Mouse (Mus musculus): ENCODE results near the gene Snrpd2. TPM values are rescaled to one million over a fixed set of nuclear protein-coding genes. Genes with fewer than 3 reads are reported as not detected.

Snrpd2 gene
- total and polyA plus RNA-seq, 2 experiments from 2014 or later, result 45.6 to 84.9 TPM

GRCm38 (mm10) chr7:19171831-19172230 lies 22.3 kb downstream of the Snrpd2 start:
- no peaks in the 10 kb centered on the region for H3K36me3 ChIP-seq (replicated peaks; ENCODE audit: control insufficient read depth, insufficient read depth, low read length)
- H3K4me1 ChIP-seq (ENCODE audit: control insufficient read depth, insufficient read depth), result peaks cover 37% of the 10 kb centered on the region
- ATAC-seq (ENCODE audit: insufficient read depth, low read depth), result no peak
- H3K9ac ChIP-seq (replicated peaks; ENCODE audit: low read depth, low read length), result 0 out of 2 replicates have a peak overlapping the region, but pooled peaks have one; percentile 2
- DNase-seq (ENCODE audit: low spot score), result no peak
- TF ChIP-seq EP300 (IDR thresholded peaks at IDR 0.05; ENCODE audit: low read depth), result no peak
- TF ChIP-seq CTCF (IDR thresholded peaks at IDR 0.05; ENCODE audit: low read depth), result no peak
- no peaks in the 10 kb centered on the region for H3K9me3 ChIP-seq (replicated peaks; ENCODE audit: control insufficient read depth, low read length)
- 19% methylated on average over 8 of the region's 8 CpGs for WGBS
- H3K27me3 ChIP-seq (ENCODE audit: control insufficient read depth, insufficient read depth, low read length), result peaks cover 16% of the 10 kb centered on the region
- H3K4me3 ChIP-seq (ENCODE audit: low read depth, low read length), result no peak overlapping the region
- peak overlapping the region; percentile 82 for H3K27ac ChIP-seq (ENCODE audit: low read depth)
- no peak overlapping the region for H3K4me2 ChIP-seq (ENCODE audit: low read depth, low read length)

DNA sequence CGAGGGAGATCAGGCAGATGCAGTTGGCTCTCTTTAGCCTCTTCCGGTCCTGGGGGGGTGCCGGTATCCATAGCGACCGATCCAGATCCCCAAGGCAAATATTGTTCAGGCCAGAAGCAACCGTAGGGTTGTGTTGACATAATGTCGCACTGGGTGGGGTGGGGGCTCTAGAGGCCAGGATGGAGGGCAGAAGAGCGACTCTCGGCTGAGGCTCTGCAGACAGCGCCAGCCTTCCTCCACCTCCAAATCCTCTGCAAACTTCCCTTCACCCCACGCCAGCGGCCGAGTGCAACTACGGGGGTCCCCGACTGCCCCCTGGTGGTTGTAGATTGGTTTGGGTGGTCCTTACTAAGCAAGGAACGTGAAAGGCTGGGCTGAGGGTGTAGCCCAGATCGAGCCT lies 23.4 kb downstream of the Snrpd2 start:
- WGBS, result 7% methylated on average over 17 of the region's 17 CpGs
- H3K4me2 ChIP-seq (ENCODE audit: low read depth, low read length), result peak overlapping the region; percentile 48
- no peaks in the 10 kb centered on the region for H3K9me3 ChIP-seq (replicated peaks; ENCODE audit: control insufficient read depth, low read length)
- ATAC-seq (ENCODE audit: insufficient read depth, low read depth), result peak; percentile 53
- DNase-seq (ENCODE audit: low spot score), result peak; percentile 74
- 0 out of 2 replicates have a peak overlapping the region, but pooled peaks have one; percentile 21 for H3K4me3 ChIP-seq (ENCODE audit: low read depth, low read length)
- peak; percentile 94 for TF ChIP-seq CTCF (IDR thresholded peaks at IDR 0.05; ENCODE audit: low read depth)
- no peak for TF ChIP-seq EP300 (IDR thresholded peaks at IDR 0.05; ENCODE audit: low read depth)
- no peaks in the 10 kb centered on the region for H3K36me3 ChIP-seq (replicated peaks; ENCODE audit: control insufficient read depth, insufficient read depth, low read length)
- H3K27ac ChIP-seq (ENCODE audit: low read depth), result no peak overlapping the region
- peaks cover 24% of the 10 kb centered on the region for H3K27me3 ChIP-seq (ENCODE audit: control insufficient read depth, insufficient read depth, low read length)
- no peak overlapping the region for H3K9ac ChIP-seq (replicated peaks; ENCODE audit: low read depth, low read length)
- H3K4me1 ChIP-seq (ENCODE audit: control insufficient read depth, insufficient read depth), result peaks cover 37% of the 10 kb centered on the region

DNA sequence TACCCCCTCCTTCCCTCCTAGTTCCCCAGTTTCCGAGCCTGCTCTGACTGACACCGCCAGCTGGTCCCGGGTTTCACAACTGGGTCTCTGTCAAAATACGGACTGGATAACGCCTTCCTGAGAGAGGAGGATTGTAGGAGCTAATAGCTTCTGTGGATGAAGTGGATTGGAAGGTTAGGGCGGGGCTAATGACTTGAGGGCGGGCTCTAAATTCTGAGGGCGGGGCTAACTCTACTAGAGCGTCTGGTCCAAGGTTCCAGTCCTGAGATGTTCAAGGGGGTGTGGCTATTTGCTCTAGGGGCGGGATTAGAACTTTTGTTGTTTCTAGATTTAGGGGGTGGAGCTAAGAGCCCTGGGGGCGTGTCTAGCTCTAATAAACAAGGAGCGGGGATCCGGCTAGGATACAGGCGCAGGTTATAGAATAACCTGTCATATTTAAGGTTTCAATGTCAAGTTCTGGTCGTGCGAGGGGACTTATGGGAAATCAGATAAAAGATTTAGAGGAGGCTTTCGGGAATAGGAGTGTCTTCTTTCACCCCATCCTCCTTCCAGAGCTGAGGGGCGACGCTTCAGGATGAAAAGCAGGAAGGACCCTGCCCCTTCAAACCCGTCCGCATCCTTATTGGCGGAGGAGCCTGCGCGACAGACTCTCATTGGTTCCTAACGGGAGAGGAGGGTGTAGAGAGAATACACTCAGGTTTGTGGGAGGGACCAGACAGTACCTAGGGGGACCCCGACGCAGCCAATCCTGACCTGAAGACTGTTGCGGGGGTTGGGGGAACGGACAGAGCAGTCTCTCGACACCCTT lies 26.4 kb downstream of the Snrpd2 start, which contains the start of gene Eml2:
Gene Eml2 (plus strand): TSS at position 714 of the 808 bp plus-strand sequence.
- Histone ChIP-seq H3K36me3 (replicated peaks; ENCODE audit: control insufficient read depth, insufficient read depth, low read length) (no peaks in the 10 kb centered on the region), H3K27ac (ENCODE audit: low read depth) (no peak within 1 kb of the TSS), H3K9ac (replicated peaks; ENCODE audit: low read depth, low read length) (no peak within 1 kb of the TSS), H3K27me3 (ENCODE audit: control insufficient read depth, insufficient read depth, low read length) (peaks cover 43% of the 10 kb centered on the region), H3K9me3 (replicated peaks; ENCODE audit: control insufficient read depth, low read length) (no peaks in the 10 kb centered on the region), H3K4me1 (ENCODE audit: control insufficient read depth, insufficient read depth) (peaks cover 18% of the 10 kb centered on the region), H3K4me3 (ENCODE audit: low read depth, low read length) (no peak within 1 kb of the TSS), H3K4me2 (ENCODE audit: low read depth, low read length) (no peak within 1 kb of the TSS)
- TF ChIP-seq CTCF (IDR thresholded peaks at IDR 0.05; ENCODE audit: low read depth) (no peak), EP300 (IDR thresholded peaks at IDR 0.05; ENCODE audit: low read depth) (no peak)
- no peak for DNase-seq (ENCODE audit: low spot score)
- no peak for ATAC-seq (ENCODE audit: insufficient read depth, low read depth)
- 4% methylated on average over 30 of the region's 30 CpGs for whole genome bisulfite sequencing

DNA sequence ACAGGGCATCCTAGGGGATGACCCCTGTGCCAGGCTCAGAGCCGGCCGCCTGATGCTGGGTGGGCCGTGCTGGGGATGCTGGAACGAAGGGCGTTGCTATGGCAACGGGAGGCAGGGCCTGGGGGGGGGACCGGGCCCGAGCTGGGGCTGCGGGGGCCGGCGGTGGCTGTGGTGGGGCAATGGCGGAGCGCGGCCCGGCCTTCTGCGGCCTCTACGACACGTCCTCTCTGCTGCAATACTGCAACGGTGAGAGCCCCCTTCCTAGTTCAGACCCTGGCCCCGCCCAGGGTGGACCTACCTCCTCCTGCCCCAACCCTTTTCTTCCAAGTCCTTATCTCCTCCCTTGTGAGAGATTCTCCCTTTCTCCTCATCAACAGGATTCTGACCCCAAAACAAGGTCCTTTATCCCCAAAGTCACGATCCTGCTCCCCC lies 27.0 kb downstream of the Snrpd2 start:
- ATAC-seq (ENCODE audit: insufficient read depth, low read depth), result no peak
- DNase-seq (ENCODE audit: low spot score), result no peak
- H3K36me3 ChIP-seq (replicated peaks; ENCODE audit: control insufficient read depth, insufficient read depth, low read length), result no peaks in the 10 kb centered on the region
- H3K27me3 ChIP-seq (ENCODE audit: control insufficient read depth, insufficient read depth, low read length), result peaks cover 43% of the 10 kb centered on the region
- H3K4me3 ChIP-seq (ENCODE audit: low read depth, low read length), result no peak overlapping the region
- no peak overlapping the region for H3K27ac ChIP-seq (ENCODE audit: low read depth)
- peaks cover 18% of the 10 kb centered on the region for H3K4me1 ChIP-seq (ENCODE audit: control insufficient read depth, insufficient read depth)
- no peak for TF ChIP-seq EP300 (IDR thresholded peaks at IDR 0.05; ENCODE audit: low read depth)
- no peak for TF ChIP-seq CTCF (IDR thresholded peaks at IDR 0.05; ENCODE audit: low read depth)
- no peaks in the 10 kb centered on the region for H3K9me3 ChIP-seq (replicated peaks; ENCODE audit: control insufficient read depth, low read length)
- no peak overlapping the region for H3K9ac ChIP-seq (replicated peaks; ENCODE audit: low read depth, low read length)
- WGBS, result 18% methylated on average over 16 of the region's 21 CpGs
- no peak overlapping the region for H3K4me2 ChIP-seq (ENCODE audit: low read depth, low read length)

DNA sequence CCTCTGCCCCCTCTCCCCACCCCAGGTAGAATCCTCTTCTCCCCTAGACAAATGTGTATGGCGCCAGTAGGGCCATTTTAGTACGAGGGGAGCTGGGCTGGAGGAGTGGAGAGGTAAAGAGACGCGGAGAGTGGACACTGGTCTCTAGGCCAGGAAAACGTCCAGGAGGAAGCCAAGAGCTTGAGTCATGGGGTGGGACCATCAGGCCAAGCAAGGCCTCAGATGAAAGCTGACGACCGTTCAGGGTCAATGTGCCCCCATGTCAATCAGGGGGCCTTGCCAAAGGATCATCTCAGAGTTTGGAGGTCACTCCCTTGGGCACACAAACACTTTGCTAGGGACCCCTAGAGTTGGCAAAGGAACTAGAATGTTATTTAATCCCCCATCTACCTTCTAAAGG lies 27.7 kb downstream of the Snrpd2 start:
- no peaks in the 10 kb centered on the region for H3K36me3 ChIP-seq (replicated peaks; ENCODE audit: control insufficient read depth, insufficient read depth, low read length)
- ATAC-seq (ENCODE audit: insufficient read depth, low read depth) (no peak), DNase-seq (ENCODE audit: low spot score) (no peak)
- no peak overlapping the region for H3K4me3 ChIP-seq (ENCODE audit: low read depth, low read length)
- peaks cover 43% of the 10 kb centered on the region for H3K27me3 ChIP-seq (ENCODE audit: control insufficient read depth, insufficient read depth, low read length)
- no peak overlapping the region for H3K27ac ChIP-seq (ENCODE audit: low read depth)
- H3K9me3 ChIP-seq (replicated peaks; ENCODE audit: control insufficient read depth, low read length), result no peaks in the 10 kb centered on the region
- 73% methylated on average over 7 of the region's 7 CpGs for WGBS
- no peak overlapping the region for H3K9ac ChIP-seq (replicated peaks; ENCODE audit: low read depth, low read length)
- no peak for TF ChIP-seq CTCF (IDR thresholded peaks at IDR 0.05; ENCODE audit: low read depth)
- no peak for TF ChIP-seq EP300 (IDR thresholded peaks at IDR 0.05; ENCODE audit: low read depth)
- H3K4me2 ChIP-seq (ENCODE audit: low read depth, low read length), result no peak overlapping the region
- H3K4me1 ChIP-seq (ENCODE audit: control insufficient read depth, insufficient read depth), result peaks cover 15% of the 10 kb centered on the region
